Mouse (Mus musculus) kidney, adult 2 months (tissue): ENCODE measurements around the gene Nek11.

Source experiments
- CTCF ChIP-seq: fragments of 200-500 bp; conservative IDR thresholded peaks from 2 replicates; pipeline ENCODE4 v1.5.1; 2011; ENCODE audit warnings: low read depth, mild to moderate bottlenecking, control low read depth, low read length, moderate library complexity, mixed read lengths; ENCODE audit not compliant: insufficient read depth, insufficient read length
- POLR2A ChIP-seq: fragments of 200-500 bp; IDR thresholded peaks from one replicate; pipeline ENCODE4 v1.6.1; 2011; ENCODE audit warnings: low read depth, low read length, control low read depth

- no peak for TF ChIP-seq CTCF
- TF ChIP-seq POLR2A: no peak
Observed at GRCm38 (mm10) chr9:105300738-105301325, 94.5 kb downstream of the Nek11 start.
